Mouse (Mus musculus) T-helper 2 cell (primary cell): Measurements from ENCODE around the gene Ehbp1l1.
"Not testable (repeated sequence)": the region's sequence is repeated elsewhere in the genome, so short reads cannot be mapped to it uniquely, and the experiment has no call there.

Source experiments
- in situ Hi-C: fragments of 300-600 bp; cut with MboI, MseI; formaldehyde crosslinking; loops from one replicate; pipeline ENCODE4 v1.15.1; 2025; ENCODE audit warnings: high pct_unique_total_duplicates

Gene Ehbp1l1

GRCm38 (mm10) chr19:5710581-5710980, 15.5 kb downstream of the Ehbp1l1 start:
- in situ Hi-C loops, result no loop called here

- in situ Hi-C loops, result no loop called here
These were observed 16.0 kb downstream of the Ehbp1l1 start for GRCm38 (mm10) chr19:5710068-5710467.

- in situ Hi-C loops, result loop anchor here (5.0 kb wide), 1 partner anchor 38 kb away; no protein-coding TSS in a partner anchor
These were observed 21.1 kb downstream of the Ehbp1l1 start for GRCm38 (mm10) chr19:5704801-5705571.

- in situ Hi-C loops, result loop anchor here (5.0 kb wide), 1 partner anchor 37 kb away; no protein-coding TSS in a partner anchor
These were observed 21.8 kb downstream of the Ehbp1l1 start, which contains the start of gene Kcnk7 for GRCm38 (mm10) chr19:5704163-5704800. Gene Kcnk7, plus strand, starts transcription at chr19:5704367.

GRCm38 (mm10) chr19:5695849-5696462, 30.2 kb downstream of the Ehbp1l1 start:
- in situ Hi-C loops, result no loop called here

GRCm38 (mm10) chr19:5693801-5694200, 32.3 kb downstream of the Ehbp1l1 start:
- in situ Hi-C loops, result no loop called here

- in situ Hi-C loops, result no loop called here
These were observed 33.2 kb downstream of the Ehbp1l1 start for GRCm38 (mm10) chr19:5692913-5693396.

GRCm38 (mm10) chr19:5692086-5692912, 33.8 kb downstream of the Ehbp1l1 start:
- in situ Hi-C loops, result no loop called here

GRCm38 (mm10) chr19:5691601-5692000, 34.5 kb downstream of the Ehbp1l1 start:
- in situ Hi-C loops, result no loop called here

GRCm38 (mm10) chr19:5690343-5690735, 35.8 kb downstream of the Ehbp1l1 start:
- in situ Hi-C loops, result no loop called here

GRCm38 (mm10) chr19:5689565-5690342, 36.4 kb downstream of the Ehbp1l1 start:
- in situ Hi-C loops, result no loop called here

GRCm38 (mm10) chr19:5689088-5689428, 37.1 kb downstream of the Ehbp1l1 start:
- in situ Hi-C loops, result no loop called here

- in situ Hi-C loops, result no loop called here
These were observed 37.7 kb downstream of the Ehbp1l1 start, which contains the start of the genes Map3k11 and Pcnx3 for GRCm38 (mm10) chr19:5688200-5689087. Gene Map3k11, plus strand, starts transcription at chr19:5688742. Gene Pcnx3, minus strand, starts transcription at chr19:5688908.

- in situ Hi-C loops, result no loop called here
These were observed 38.4 kb downstream of the Ehbp1l1 start for GRCm38 (mm10) chr19:5687738-5688137.

- in situ Hi-C loops, result not testable (repeated sequence)
These were observed 39.2 kb downstream of the Ehbp1l1 start for GRCm38 (mm10) chr19:5686954-5687353.

GRCm38 (mm10) chr19:5686437-5686836, 39.7 kb downstream of the Ehbp1l1 start:
- in situ Hi-C loops, result no loop called here

GRCm38 (mm10) chr19:5685861-5686260, 40.3 kb downstream of the Ehbp1l1 start:
- in situ Hi-C loops, result no loop called here

GRCm38 (mm10) chr19:5685431-5685830, 40.7 kb downstream of the Ehbp1l1 start:
- in situ Hi-C loops, result no loop called here

- in situ Hi-C loops, result no loop called here
These were observed 41.1 kb downstream of the Ehbp1l1 start for GRCm38 (mm10) chr19:5684985-5685384.

GRCm38 (mm10) chr19:5684236-5684635, 41.9 kb downstream of the Ehbp1l1 start:
- in situ Hi-C loops, result no loop called here
